Mouse (Mus musculus) adrenal gland, postnatal 14 days (tissue): ENCODE measurements around the gene Cnksr2. TPM values are rescaled to one million over a fixed set of nuclear protein-coding genes. Genes with fewer than 3 reads are reported as not detected.

Experiments used
- DNase-seq: peaks from one replicate; pipeline ENCODE4 v3.0.0; 2021; ENCODE audit warnings: mixed read lengths
- long read RNA-seq, 2 experiments: library from polyadenylated mRNA; stranded (forward); transcript quantifications; one replicate each; pipeline ENCODE4 v2.0.0; 2021
- total RNA-seq: library from RNA; stranded (reverse); gene quantifications from 2 replicates; pipeline ENCODE4 v1.2.3, GENCODE M21; 2021

The Cnksr2 gene
- 4.9 and 5.9 TPM in 2 replicates for total RNA-seq
- long read RNA-seq, experiment 1, partial matches to known transcripts: 1 of 1 reads
- long read RNA-seq, experiment 1, other reads (novel, unspliced or antisense): 0 of 1 reads
- long read RNA-seq, experiment 2, partial matches to known transcripts: 0 of 1 reads
- long read RNA-seq, experiment 2, other reads (novel, unspliced or antisense): 1 of 1 reads

GRCm38 (mm10) chrX:158043057-158043843 is at the start of gene Cnksr2:
Gene Cnksr2 (minus strand): TSS chrX:158043294.
- peak; percentile 35 for DNase-seq

GRCm38 (mm10) chrX:158043844-158044140 is 698 bp upstream of the Cnksr2 start:
- no peak for DNase-seq

GRCm38 (mm10) chrX:158042255-158043056 is 638 bp downstream of the Cnksr2 start:
- peak; percentile 5 for DNase-seq

GRCm38 (mm10) chrX:158041703-158042102 is 1.4 kb downstream of the Cnksr2 start:
- DNase-seq: no peak

- DNase-seq: no peak
Measured at GRCm38 (mm10) chrX:157951698-157952097, 91.4 kb downstream of the Cnksr2 start.

GRCm38 (mm10) chrX:157949256-157949655 is 93.8 kb downstream of the Cnksr2 start:
- no peak for DNase-seq

GRCm38 (mm10) chrX:157945121-157945520 is 98.0 kb downstream of the Cnksr2 start:
- no peak for DNase-seq

- no peak for DNase-seq
Measured at GRCm38 (mm10) chrX:157936611-157937010, 106.5 kb downstream of the Cnksr2 start.

- DNase-seq: no peak
Measured at GRCm38 (mm10) chrX:157920093-157920492, 123.0 kb downstream of the Cnksr2 start.

GRCm38 (mm10) chrX:157829983-157830382 is 213.1 kb downstream of the Cnksr2 start:
- no peak for DNase-seq

- DNase-seq: no peak
Measured at GRCm38 (mm10) chrX:157818921-157819260, 224.2 kb downstream of the Cnksr2 start.

GRCm38 (mm10) chrX:157818207-157818920 is 224.7 kb downstream of the Cnksr2 start, which contains the start of gene Klhl34:
Gene Klhl34 (plus strand): TSS chrX:157818435.
- no peak for DNase-seq

- DNase-seq: peak; percentile 28
Measured at GRCm38 (mm10) chrX:157817571-157818206, 225.4 kb downstream of the Cnksr2 start.

- no peak for DNase-seq
Measured at GRCm38 (mm10) chrX:157809721-157810120, 233.4 kb downstream of the Cnksr2 start.

- no peak for DNase-seq
Measured at GRCm38 (mm10) chrX:157801669-157802068, 241.4 kb downstream of the Cnksr2 start.

Other genes starting within 250 kb of the Cnksr2 start
- gene Klhl34, start 224.9 kb downstream of the Cnksr2 start, total RNA-seq: not detected in 2 replicates